Mouse (Mus musculus) intestine, postnatal 0 days (tissue): ENCODE measurements around the gene RPS10-NUDT3. TPM values are rescaled to one million over a fixed set of nuclear protein-coding genes. Genes with fewer than 3 reads are reported as not detected.
A peak's percentile ranks its signal among the peaks of the same experiment; 100 is the strongest.

ENCODE experiments used
- ATAC-seq: fragments of 200-750 bp; cut with Nextera tagmentation; 2 replicates; pipeline ENCODE4 v1.8.0; 2017; ENCODE audit warnings: mild to moderate bottlenecking, moderate TSS enrichment, moderate library complexity
- H3K27ac ChIP-seq: fragments of 300-500 bp; sonication (generic); 2 replicates; pipeline ENCODE4 v1.5.1; 2014; ENCODE audit warnings: mild to moderate bottlenecking, low read depth, low read length, moderate library complexity
- H3K27me3 ChIP-seq: fragments of 300-500 bp; sonication (generic); replicated peaks from 2 replicates; pipeline ENCODE4 v1.6.1; 2014; ENCODE audit warnings: low read length, mixed read lengths; ENCODE audit not compliant: control insufficient read depth, insufficient read depth
- H3K36me3 ChIP-seq: fragments of 300-500 bp; sonication (generic); 2 replicates; pipeline ENCODE4 v1.6.1; 2014; ENCODE audit warnings: mild to moderate bottlenecking, moderate library complexity; ENCODE audit not compliant: control insufficient read depth, insufficient read depth
- H3K4me1 ChIP-seq: fragments of 300-500 bp; sonication (generic); replicated peaks from 2 replicates; pipeline ENCODE4 v1.6.1; 2014; ENCODE audit warnings: antibody characterized with exemption, low read length, mixed read lengths; ENCODE audit not compliant: control insufficient read depth, insufficient read depth
- H3K4me2 ChIP-seq: fragments of 300-500 bp; sonication (generic); replicated peaks from 2 replicates; pipeline ENCODE4 v1.6.1; 2014; ENCODE audit warnings: low read depth, mild to moderate bottlenecking, moderate library complexity
- H3K4me3 ChIP-seq: fragments of 300-500 bp; sonication (generic); 2 replicates; pipeline ENCODE4 v1.5.1; 2014; ENCODE audit warnings: low read depth, low read length
- H3K9ac ChIP-seq: fragments of 300-500 bp; sonication (generic); 2 replicates; pipeline ENCODE4 v1.6.1; 2014; ENCODE audit warnings: mild to moderate bottlenecking, low read depth, low read length
- H3K9me3 ChIP-seq: fragments of 300-500 bp; sonication (generic); 2 replicates; pipeline ENCODE4 v1.6.1; 2016; ENCODE audit warnings: mixed run types; ENCODE audit not compliant: control insufficient read depth
- CTCF ChIP-seq: sonication (generic); IDR thresholded peaks from 2 replicates; pipeline ENCODE4 v1.5.1; 2016; ENCODE audit warnings: low read depth, mild to moderate bottlenecking, control low read depth, antibody characterized with exemption, moderate library complexity
- WGBS: fragments of 180-500 bp; shearing (Covaris S2); extraction: QIAGEN DNeasy Blood & Tissue Kit; methylation state at CpG from one replicate; pipeline ENCODE4 v1.1.7; 2014; 5-methylcytosine and 5-hydroxymethylcytosine counted together
- polyA plus RNA-seq: library from polyadenylated mRNA; unstranded; fragments of >200 nt; fragmentation: Nextera tagmentation; extraction: Ambion mirVana; gene quantifications from 2 replicates; pipeline ENCODE4 v1.2.1, GENCODE M21; 2015

RPS10-NUDT3 gene
- polyA plus RNA-seq, 1 experiment from 2014 or later, result not detected

GRCm38 (mm10) chr17:27554062-27554960 is 80.7 kb downstream of the RPS10-NUDT3 start:
- H3K27me3 ChIP-seq, result no peaks in the 10 kb centered on the region
- peak overlapping the region; percentile 81; the same call in 1 of the 2 replicates for H3K9ac ChIP-seq
- TF ChIP-seq CTCF, result no peak
- H3K9me3 ChIP-seq, result no peaks in the 10 kb centered on the region
- 0 out of 2 replicates have a peak, but pooled peaks cover 3% of the 10 kb centered on the region for H3K4me1 ChIP-seq
- no peak for ATAC-seq
- no peaks in the 10 kb centered on the region; the same call in 1 of the 2 replicates for H3K36me3 ChIP-seq
- peak overlapping the region; percentile 91; the same call in 1 of the 2 replicates for H3K27ac ChIP-seq
- peak overlapping the region; percentile 80; the same call in 1 of the 2 replicates for H3K4me3 ChIP-seq
- peak overlapping the region; percentile 93 for H3K4me2 ChIP-seq
- WGBS, result 59% methylated on average over 20 of the region's 20 CpGs

- no peak for TF ChIP-seq CTCF
- H3K4me1 ChIP-seq, result no peaks in the 10 kb centered on the region
- no peak overlapping the region for H3K4me3 ChIP-seq
- no peaks in the 10 kb centered on the region for H3K9me3 ChIP-seq
- ATAC-seq, result no peak
- 77% methylated on average over 23 of the region's 23 CpGs for WGBS
- no peak overlapping the region for H3K27ac ChIP-seq
- H3K9ac ChIP-seq, result no peak overlapping the region
- no peak overlapping the region for H3K4me2 ChIP-seq
- H3K27me3 ChIP-seq, result no peaks in the 10 kb centered on the region
- no peaks in the 10 kb centered on the region; the same call in 1 of the 2 replicates for H3K36me3 ChIP-seq
Measured at GRCm38 (mm10) chr17:27552215-27553201, 82.5 kb downstream of the RPS10-NUDT3 start.

- no peaks in the 10 kb centered on the region for H3K4me1 ChIP-seq
- H3K36me3 ChIP-seq, result no peaks in the 10 kb centered on the region
- H3K4me3 ChIP-seq, result no peak overlapping the region
- H3K9me3 ChIP-seq, result no peaks in the 10 kb centered on the region
- H3K4me2 ChIP-seq, result no peak overlapping the region
- H3K27ac ChIP-seq, result no peak overlapping the region
- H3K9ac ChIP-seq, result no peak overlapping the region
- TF ChIP-seq CTCF, result peak; percentile 11; the same call in 1 of the 2 replicates
- no peaks in the 10 kb centered on the region for H3K27me3 ChIP-seq
- ATAC-seq, result no peak
- 68% methylated on average over 10 of the region's 10 CpGs for WGBS
Measured at GRCm38 (mm10) chr17:27551393-27551940, 83.6 kb downstream of the RPS10-NUDT3 start.

GRCm38 (mm10) chr17:27549234-27549633 is 85.8 kb downstream of the RPS10-NUDT3 start:
- no peak overlapping the region for H3K4me3 ChIP-seq
- no peak overlapping the region for H3K27ac ChIP-seq
- WGBS, result 77% methylated on average over 8 of the region's 8 CpGs
- TF ChIP-seq CTCF, result no peak
- H3K9me3 ChIP-seq, result no peaks in the 10 kb centered on the region
- no peaks in the 10 kb centered on the region for H3K27me3 ChIP-seq
- no peak for ATAC-seq
- no peaks in the 10 kb centered on the region for H3K36me3 ChIP-seq
- H3K4me1 ChIP-seq, result no peaks in the 10 kb centered on the region
- no peak overlapping the region for H3K9ac ChIP-seq
- no peak overlapping the region for H3K4me2 ChIP-seq

GRCm38 (mm10) chr17:27547253-27547868 is 87.7 kb downstream of the RPS10-NUDT3 start:
- no peak overlapping the region for H3K27ac ChIP-seq
- no peak overlapping the region for H3K9ac ChIP-seq
- no peaks in the 10 kb centered on the region for H3K4me1 ChIP-seq
- WGBS, result 52% methylated on average over 9 of the region's 9 CpGs
- H3K36me3 ChIP-seq, result no peaks in the 10 kb centered on the region
- no peak overlapping the region for H3K4me2 ChIP-seq
- H3K4me3 ChIP-seq, result no peak overlapping the region
- no peaks in the 10 kb centered on the region for H3K27me3 ChIP-seq
- peak; percentile 52 for ATAC-seq
- 0 out of 2 replicates have a peak, but pooled peaks have one; percentile 7 for TF ChIP-seq CTCF
- H3K9me3 ChIP-seq, result no peaks in the 10 kb centered on the region
